Mouse (Mus musculus) ES-E14 (cell line): ENCODE measurements around the gene Gm20767. TPM values are rescaled to one million over a fixed set of nuclear protein-coding genes. Genes with fewer than 3 reads are reported as not detected.
"Not testable (repeated sequence)": the region's sequence is repeated elsewhere in the genome, so short reads cannot be mapped to it uniquely, and the experiment has no call there.

ENCODE experiments used
- DNase-seq: peaks from one replicate; pipeline ENCODE4 v3.0.0-alpha.2; 2013; ENCODE audit warnings: low read depth, low spot score
- H3K27ac ChIP-seq: 2 replicates; pipeline ENCODE4 v1.5.1; 2012; ENCODE audit warnings: low read depth, mild to moderate bottlenecking, low read length, moderate library complexity, mixed read lengths; ENCODE audit not compliant: poor library complexity, insufficient read depth, severe bottlenecking
- H3K36me3 ChIP-seq: 2 replicates; pipeline ENCODE4 v1.6.1; 2012; ENCODE audit warnings: mild to moderate bottlenecking, low read length, moderate library complexity, mixed read lengths; ENCODE audit not compliant: control insufficient read depth, poor library complexity, insufficient read depth, severe bottlenecking
- H3K4me1 ChIP-seq, 2 experiments: fragments of 150-350 bp in 1 of 2; sonication (generic) in 1 of 2; 2 replicates each; pipeline ENCODE4 v1.6.1; 2012; ENCODE audit warnings: low read length in 2 of 2, mild to moderate bottlenecking in 1 of 2, mixed read lengths in 1 of 2; ENCODE audit not compliant: control insufficient read depth in 2 of 2, insufficient read depth in 2 of 2, poor library complexity in 1 of 2
- H3K4me3 ChIP-seq, 2 experiments: fragments of 150-350 bp in 1 of 2; sonication (generic) in 1 of 2; 2 replicates each; pipeline ENCODE4 v1.5.1; 2012; ENCODE audit warnings: low read length in 2 of 2, low read depth in 1 of 2, mild to moderate bottlenecking in 1 of 2, mixed read lengths in 1 of 2; ENCODE audit not compliant: insufficient read depth in 1 of 2, poor library complexity in 1 of 2, severe bottlenecking in 1 of 2
- H3K9ac ChIP-seq: 2 replicates; pipeline ENCODE4 v1.6.1; 2012; ENCODE audit warnings: low read depth, mild to moderate bottlenecking, low read length, mixed read lengths; ENCODE audit not compliant: poor library complexity, insufficient read depth, severe bottlenecking
- H3K9me3 ChIP-seq: fragments of 150-350 bp; sonication (generic); 2 replicates; pipeline ENCODE4 v1.6.1; 2012; ENCODE audit warnings: low read depth, mild to moderate bottlenecking, low read length; ENCODE audit not compliant: control insufficient read depth, insufficient read depth
- in situ Hi-C, 2 experiments: fragments of 600-800 bp; cut with MboI; formaldehyde crosslinking; loops; one replicate each; pipeline ENCODE4 v1.15.1; 2025; ENCODE audit warnings: low sequenced_read_pairs in 2 of 2, inconsistent platforms in 1 of 2; ENCODE audit not compliant: unreplicated experiment in 2 of 2
- total RNA-seq: library from RNA; depleted of rRNA; stranded (reverse); fragments of 300-350 nt; gene quantifications from 2 replicates; pipeline ENCODE4 v1.2.3, GENCODE M21; 2012; rRNA removed

The Gm20767 gene
- total RNA-seq = 46.3 and 59.5 TPM in 2 replicates

DNA sequence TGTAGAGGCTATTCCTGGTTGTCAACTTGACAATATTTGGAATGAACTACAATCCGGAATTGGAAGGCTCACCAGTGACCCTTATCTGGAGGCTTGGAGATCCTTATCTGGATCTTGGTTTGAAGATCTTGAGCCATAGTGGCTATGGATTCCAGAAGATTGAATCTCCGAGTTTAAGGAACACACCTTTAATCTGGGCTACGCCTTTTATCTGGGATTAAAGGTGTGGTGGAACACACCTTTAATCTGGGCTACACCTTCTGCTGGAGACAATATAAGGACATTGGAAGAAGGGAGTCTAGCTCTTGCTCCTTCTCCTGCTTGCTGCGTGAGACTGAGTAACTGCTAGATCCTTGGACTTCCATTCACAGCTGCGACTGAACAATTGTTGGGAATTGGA is at the start of gene Gm20767:
Gm20767 (plus strand) TSS at position 301 of the 400 bp plus-strand sequence.
- H3K36me3 ChIP-seq, H3K27ac ChIP-seq, H3K9me3 ChIP-seq, DNase-seq, H3K9ac ChIP-seq, in situ Hi-C loops, H3K4me1 ChIP-seq, H3K4me3 ChIP-seq: not testable (repeated sequence)

- in situ Hi-C loops, H3K9ac ChIP-seq, DNase-seq, H3K4me3 ChIP-seq, H3K4me1 ChIP-seq, H3K9me3 ChIP-seq, H3K36me3 ChIP-seq, H3K27ac ChIP-seq: not testable (repeated sequence)
Observed at GRCm38 (mm10) chr13:120092950-120093349, 47.1 kb upstream of the Gm20767 start.

DNA sequence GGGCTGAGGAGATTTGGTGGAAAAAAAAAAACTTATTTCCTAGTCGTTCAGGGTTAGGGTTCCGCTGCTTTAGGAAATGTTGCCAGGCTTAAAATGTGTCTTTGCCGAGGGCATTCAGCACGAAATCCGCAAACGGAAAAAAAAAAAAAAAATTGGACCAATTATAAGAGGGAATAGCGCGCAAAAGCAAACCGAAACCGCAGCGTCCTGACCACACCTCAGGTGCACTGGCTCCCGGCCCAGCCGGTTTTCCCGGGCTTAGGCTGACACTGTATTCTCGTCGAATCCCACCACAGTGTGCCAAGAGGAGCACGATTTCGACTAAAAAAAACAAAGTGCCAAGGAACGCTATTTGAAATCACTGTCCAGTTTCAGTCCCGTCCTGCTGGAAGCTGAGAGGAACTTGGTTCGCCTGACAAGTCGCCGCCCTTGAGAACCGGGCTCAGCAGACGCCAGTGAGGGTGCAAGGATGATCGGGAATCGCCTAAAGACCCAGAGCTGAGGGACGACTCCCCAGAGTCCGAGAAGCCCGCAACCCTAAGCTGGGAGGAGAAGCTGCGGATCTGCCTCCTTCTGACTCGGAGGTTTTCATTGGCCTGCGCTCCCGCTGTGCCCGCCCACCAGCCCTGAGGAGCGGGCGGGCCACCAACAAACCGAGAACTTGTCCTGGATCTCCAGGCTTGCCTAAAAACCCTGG is 43.7 kb upstream of the Gm20767 start:
- H3K4me3 ChIP-seq, H3K9me3 ChIP-seq, H3K9ac ChIP-seq, DNase-seq, H3K36me3 ChIP-seq, H3K27ac ChIP-seq, in situ Hi-C loops, H3K4me1 ChIP-seq: not testable (repeated sequence)

GRCm38 (mm10) chr13:120096938-120097256 is 43.1 kb upstream of the Gm20767 start:
- H3K9ac ChIP-seq, H3K4me3 ChIP-seq, H3K36me3 ChIP-seq, H3K27ac ChIP-seq, in situ Hi-C loops, H3K4me1 ChIP-seq, H3K9me3 ChIP-seq, DNase-seq: not testable (repeated sequence)

DNA sequence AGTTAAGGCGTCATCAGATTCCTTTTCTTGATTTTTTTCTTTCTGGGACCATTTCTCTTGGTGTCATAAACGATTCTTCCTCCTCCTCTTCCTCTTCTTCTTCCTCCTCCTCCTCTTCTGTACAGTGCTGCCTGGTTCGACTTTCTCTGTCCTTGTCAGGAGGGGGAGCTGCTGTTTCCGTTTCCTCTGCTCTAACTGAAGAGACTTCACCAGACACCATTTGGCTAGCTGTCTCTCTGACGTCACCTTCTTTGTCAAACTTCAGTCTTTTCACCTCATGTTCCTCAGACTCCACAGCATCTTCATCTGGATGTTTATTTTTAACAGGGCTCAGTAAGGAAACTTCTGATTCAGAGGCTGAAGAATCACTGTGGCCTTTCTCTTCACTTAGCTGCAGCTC is 40.7 kb upstream of the Gm20767 start:
- H3K4me1 ChIP-seq, H3K4me3 ChIP-seq, DNase-seq, in situ Hi-C loops, H3K27ac ChIP-seq, H3K9ac ChIP-seq, H3K9me3 ChIP-seq, H3K36me3 ChIP-seq: not testable (repeated sequence)

DNA sequence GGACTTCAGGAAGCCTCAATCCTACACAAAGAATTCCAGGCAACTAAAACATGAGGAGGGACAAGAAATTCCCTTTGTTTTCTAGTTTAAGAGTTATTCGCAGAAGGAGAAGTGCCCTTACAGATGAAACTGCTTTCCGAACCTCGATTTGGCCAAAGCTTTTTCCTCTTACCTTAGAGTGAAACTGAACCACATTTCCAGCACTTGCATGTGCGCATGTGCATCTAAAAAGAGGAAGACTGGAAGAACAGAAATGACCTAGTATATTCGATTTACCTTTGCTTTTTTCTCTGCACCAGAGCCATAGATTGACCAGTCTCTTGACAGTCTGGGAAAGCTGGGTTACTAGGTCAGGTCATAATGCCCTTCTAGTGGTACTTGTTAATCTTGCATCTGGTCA is 33.5 kb upstream of the Gm20767 start:
- H3K27ac ChIP-seq, H3K4me3 ChIP-seq, DNase-seq, H3K9me3 ChIP-seq, H3K36me3 ChIP-seq, H3K9ac ChIP-seq, H3K4me1 ChIP-seq, in situ Hi-C loops: not testable (repeated sequence)

DNA sequence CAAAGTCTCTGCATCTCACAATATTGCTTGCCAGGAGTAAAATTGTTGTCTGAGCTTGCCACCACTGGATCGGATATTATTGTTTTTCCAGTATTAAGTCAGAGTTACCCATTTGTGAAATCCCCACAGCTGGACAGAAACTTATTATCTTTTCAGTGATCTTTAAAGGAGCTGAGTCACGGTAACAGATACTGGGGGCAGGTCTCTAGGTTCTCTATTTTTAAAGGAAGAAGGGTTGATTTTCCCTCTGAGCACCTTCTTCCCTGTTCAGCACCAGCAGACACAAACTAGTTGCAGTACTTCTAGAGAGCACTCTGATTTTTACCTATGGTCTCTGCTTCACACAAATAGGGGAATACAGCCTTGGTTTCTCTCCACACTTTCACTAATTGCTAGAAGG is 33.0 kb upstream of the Gm20767 start:
- H3K4me3 ChIP-seq, DNase-seq, H3K9me3 ChIP-seq, H3K9ac ChIP-seq, H3K27ac ChIP-seq, H3K4me1 ChIP-seq, in situ Hi-C loops, H3K36me3 ChIP-seq: not testable (repeated sequence)

DNA sequence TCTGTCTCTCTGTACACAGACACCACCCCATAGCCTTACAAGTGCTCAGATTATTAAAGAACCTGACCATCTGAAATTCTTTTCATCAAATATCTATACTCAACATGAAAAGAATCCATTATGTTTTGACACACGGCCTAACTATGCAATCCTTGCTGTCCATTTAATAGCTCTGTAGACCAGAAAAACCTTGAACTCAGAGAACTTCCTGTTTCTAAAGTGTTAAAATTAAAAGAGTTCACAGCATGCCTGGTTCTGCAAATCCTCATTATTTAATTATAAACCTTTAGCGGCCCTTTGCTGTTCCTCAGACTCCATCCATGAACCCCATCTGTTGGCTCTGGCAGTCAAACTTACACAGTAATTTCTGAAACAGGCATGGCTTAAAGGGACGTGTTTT is 2.3 kb downstream of the Gm20767 start:
- H3K36me3 ChIP-seq, DNase-seq, in situ Hi-C loops, H3K4me1 ChIP-seq, H3K9ac ChIP-seq, H3K4me3 ChIP-seq, H3K27ac ChIP-seq, H3K9me3 ChIP-seq: not testable (repeated sequence)
